Comparison of ENCODE assay signal across 9 mouse cellular contexts in genomic region chr7:139249406-139250210, GRCm38 (mm10). TPM values are rescaled to one million over a fixed set of nuclear protein-coding genes. Genes with fewer than 3 reads are reported as not detected.
DNase-seq lines count a peak whose midpoint lies in the region; ATAC-seq and TF ChIP-seq lines count a peak whose summit lies in the region.
"Had no signal": no experiment of that assay in that cellular context is flagged by ENCODE, and none has a peak within 500 bp of the region (broad histone marks: within the 10 kb centered on the region; RNA-seq: fewer than 3 reads in every experiment).

No protein-coding gene starts in this region.

- H3K4me1 ChIP-seq in kidney, embryonic 16.5 days (ENCODE audit: insufficient read depth, low read length), result peaks cover 71% of the 10 kb centered on the region
- peaks cover 71% of the 10 kb centered on the region for H3K4me1 ChIP-seq in embryonic facial prominence, embryonic 10.5 days
- H3K4me1 ChIP-seq in hindbrain, postnatal 0 days (ENCODE audit: insufficient read depth, low read length), result peaks cover 27% of the 10 kb centered on the region; the same call in 1 of the 2 replicates
- peaks cover 12% of the 10 kb centered on the region; the same call in 1 of the 2 replicates for H3K4me1 ChIP-seq in midbrain, postnatal 0 days (ENCODE audit: insufficient read depth, low read length)

- H3K4me3 ChIP-seq in kidney, embryonic 16.5 days (ENCODE audit: low read length), result peak overlapping the region; percentile 69
- H3K4me3 ChIP-seq in embryonic facial prominence, embryonic 10.5 days, result peak overlapping the region; percentile 80
- H3K4me3 ChIP-seq in hindbrain, postnatal 0 days (ENCODE audit: low read length), result peak overlapping the region; percentile 62; the same call in 1 of the 2 replicates
- peak overlapping the region; percentile 61 for H3K4me3 ChIP-seq in midbrain, postnatal 0 days (ENCODE audit: low read depth, low read length)

- no peak for DNase-seq in kidney, adult 11 months
- DNase-seq in embryonic facial prominence, embryonic 10.5 days (ENCODE audit: low spot score), result no peak
- no peak for DNase-seq in hindbrain, postnatal 0 days (ENCODE audit: low spot score)
- DNase-seq in midbrain, postnatal 0 days (ENCODE audit: low spot score), result no peak
- DNase-seq in layer of hippocampus, postnatal 10 days (ENCODE audit: low spot score in 2 of 2), result no peak
- DNase-seq in urinary bladder, postnatal 36 days (ENCODE audit: low spot score in 2 of 2), result no peak
- no peak for DNase-seq in thymus, postnatal 14 days

- 39% methylated on average over 7 of the region's 7 CpGs for WGBS in kidney, embryonic 16.5 days
- 44% methylated on average over 7 of the region's 7 CpGs for WGBS in embryonic facial prominence, embryonic 10.5 days
- WGBS in hindbrain, postnatal 0 days, result 31% methylated on average over 7 of the region's 7 CpGs
- WGBS in midbrain, postnatal 0 days, result 42% methylated on average over 7 of the region's 7 CpGs

- peak overlapping the region; percentile 28; the same call in 1 of the 2 replicates for H3K27ac ChIP-seq in kidney, embryonic 16.5 days (ENCODE audit: low read length)
- H3K27ac ChIP-seq in embryonic facial prominence, embryonic 10.5 days (replicated peaks), result no peak overlapping the region
- no peak overlapping the region for H3K27ac ChIP-seq in hindbrain, postnatal 0 days
- no peak overlapping the region for H3K27ac ChIP-seq in midbrain, postnatal 0 days (ENCODE audit: low read depth, low read length)

- H3K9ac ChIP-seq in kidney, embryonic 16.5 days (replicated peaks; ENCODE audit: low read length), result peak overlapping the region; percentile 87; the same call in 1 of the 2 replicates
- no peak overlapping the region for H3K9ac ChIP-seq in hindbrain, postnatal 0 days (replicated peaks; ENCODE audit: low read length)
- no peak overlapping the region for H3K9ac ChIP-seq in midbrain, postnatal 0 days (replicated peaks; ENCODE audit: low read length, poor library complexity, severe bottlenecking)

- no peaks in the 10 kb centered on the region for H3K9me3 ChIP-seq in kidney, embryonic 16.5 days (ENCODE audit: low read length)
- H3K9me3 ChIP-seq in embryonic facial prominence, embryonic 10.5 days, result no peaks in the 10 kb centered on the region
- no peaks in the 10 kb centered on the region for H3K9me3 ChIP-seq in hindbrain, postnatal 0 days (ENCODE audit: low read length)
- no peaks in the 10 kb centered on the region for H3K9me3 ChIP-seq in midbrain, postnatal 0 days (ENCODE audit: low read length)

- no peak for ATAC-seq in kidney, embryonic 16.5 days (ENCODE audit: low FRiP score, low TSS enrichment)
- no peak for ATAC-seq in hindbrain, postnatal 0 days
- ATAC-seq in midbrain, postnatal 0 days (ENCODE audit: low FRiP score), result no peak

- no peaks in the 10 kb centered on the region for H3K36me3 ChIP-seq in kidney, embryonic 16.5 days (ENCODE audit: insufficient read depth, low read length)
- H3K36me3 ChIP-seq in embryonic facial prominence, embryonic 10.5 days (replicated peaks), result peaks cover under 1% of the 10 kb centered on the region; the same call in 1 of the 2 replicates
- H3K36me3 ChIP-seq in hindbrain, postnatal 0 days (ENCODE audit: insufficient read depth, low read length), result no peaks in the 10 kb centered on the region
- no peaks in the 10 kb centered on the region for H3K36me3 ChIP-seq in midbrain, postnatal 0 days (ENCODE audit: insufficient read depth, low read length)

- no peaks in the 10 kb centered on the region for H3K27me3 ChIP-seq in kidney, embryonic 16.5 days (ENCODE audit: insufficient read depth, low read length)
- peaks cover 64% of the 10 kb centered on the region for H3K27me3 ChIP-seq in embryonic facial prominence, embryonic 10.5 days (replicated peaks; ENCODE audit: low read depth, poor library complexity, severe bottlenecking)
- H3K27me3 ChIP-seq in hindbrain, postnatal 0 days (ENCODE audit: insufficient read depth, low read length), result no peaks in the 10 kb centered on the region
- H3K27me3 ChIP-seq in midbrain, postnatal 0 days (ENCODE audit: insufficient read depth, low read length), result peaks cover 3% of the 10 kb centered on the region; the same call in 1 of the 2 replicates

- no peak for TF ChIP-seq CTCF in hindbrain, postnatal 0 days (IDR thresholded peaks at IDR 0.05; ENCODE audit: low read depth)
- no peak for TF ChIP-seq CTCF in midbrain, postnatal 0 days (IDR thresholded peaks at IDR 0.05)

- H3K4me2 ChIP-seq in kidney, embryonic 16.5 days (replicated peaks; ENCODE audit: low read depth, low read length), result peak overlapping the region; percentile 90
- peak overlapping the region; percentile 98 for H3K4me2 ChIP-seq in hindbrain, postnatal 0 days (ENCODE audit: low read depth, low read length)
- H3K4me2 ChIP-seq in midbrain, postnatal 0 days (ENCODE audit: low read depth, low read length, poor library complexity, severe bottlenecking), result peak overlapping the region; percentile 99

RNA-seq across cellular contexts. Expression of gene Pwwp2b, which starts 1.3 kb away (rescaled TPM):
- 9.1 and 10.6 TPM in 2 replicates for polyA plus RNA-seq in kidney, embryonic 16.5 days (2015; fragmentation: Nextera tagmentation; extraction: Ambion mirVana)
- 7.1 and 7.6 TPM in 2 replicates for polyA plus RNA-seq in embryonic facial prominence, embryonic 10.5 days (2016; fragmentation: Nextera tagmentation; extraction: Ambion mirVana)
- 6.6 and 6.7 TPM in 2 replicates for total RNA-seq in hindbrain, postnatal 0 days (2014; rRNA removed)
- polyA plus RNA-seq in hindbrain, postnatal 0 days (2015; fragmentation: Nextera tagmentation; extraction: Ambion mirVana), result 4.0 and 4.8 TPM in 2 replicates
- 3.4 and 3.5 TPM in 2 replicates for total RNA-seq in midbrain, postnatal 0 days (2014; rRNA removed)
- polyA plus RNA-seq in midbrain, postnatal 0 days (2015; fragmentation: Nextera tagmentation; extraction: Ambion mirVana), result 4.5 and 4.7 TPM in 2 replicates
- 10 to 100 TPM; 20.9 to 23.3 TPM for total RNA-seq in layer of hippocampus, postnatal 10 days (2021)

RNA-seq across cellular contexts. Expression of gene Stk32c, which starts 36.5 kb away (rescaled TPM):
- 0.26 and 0.39 TPM in 2 replicates for polyA plus RNA-seq in kidney, embryonic 16.5 days (2015; fragmentation: Nextera tagmentation; extraction: Ambion mirVana)
- polyA plus RNA-seq in embryonic facial prominence, embryonic 10.5 days (2016; fragmentation: Nextera tagmentation; extraction: Ambion mirVana), result 0.10 and 0.12 TPM in 2 replicates
- 20.4 and 24.7 TPM in 2 replicates for total RNA-seq in hindbrain, postnatal 0 days (2014; rRNA removed)
- polyA plus RNA-seq in hindbrain, postnatal 0 days (2015; fragmentation: Nextera tagmentation; extraction: Ambion mirVana), result 1.9 and 2.0 TPM in 2 replicates
- total RNA-seq in midbrain, postnatal 0 days (2014; rRNA removed), result 33.2 and 35.6 TPM in 2 replicates
- polyA plus RNA-seq in midbrain, postnatal 0 days (2015; fragmentation: Nextera tagmentation; extraction: Ambion mirVana), result 2.4 TPM in 2 replicates
- total RNA-seq in layer of hippocampus, postnatal 10 days (2021), result 10 to 100 TPM; 57.8 to 65.0 TPM
- total RNA-seq: neutrophil, adult 5-6 weeks had no signal

RNA-seq across cellular contexts. Expression of gene Lrrc27, which starts 36.8 kb away (rescaled TPM):
- polyA plus RNA-seq in kidney, embryonic 16.5 days (2015; fragmentation: Nextera tagmentation; extraction: Ambion mirVana), result 2.8 and 3.3 TPM in 2 replicates
- 4.4 and 4.6 TPM in 2 replicates for polyA plus RNA-seq in embryonic facial prominence, embryonic 10.5 days (2016; fragmentation: Nextera tagmentation; extraction: Ambion mirVana)
- 1.6 and 2.8 TPM in 2 replicates for total RNA-seq in hindbrain, postnatal 0 days (2014; rRNA removed)
- 4.0 and 5.1 TPM in 2 replicates for polyA plus RNA-seq in hindbrain, postnatal 0 days (2015; fragmentation: Nextera tagmentation; extraction: Ambion mirVana)
- 2.5 and 2.7 TPM in 2 replicates for total RNA-seq in midbrain, postnatal 0 days (2014; rRNA removed)
- polyA plus RNA-seq in midbrain, postnatal 0 days (2015; fragmentation: Nextera tagmentation; extraction: Ambion mirVana), result 5.6 and 6.6 TPM in 2 replicates
- 1 to 10 TPM; 4.3 TPM for total RNA-seq in layer of hippocampus, postnatal 10 days (2021)
